Mouse (Mus musculus) hematopoietic stem cell, adult 5-6 weeks (primary cell): ENCODE results near the gene Ccnb1. TPM values are rescaled to one million over a fixed set of nuclear protein-coding genes. Genes with fewer than 3 reads are reported as not detected.
A peak's percentile ranks its signal among the peaks of the same experiment; 100 is the strongest.

ENCODE experiments used
- ATAC-seq, 2 experiments: fragments of 125-278 bp in 1 of 2; replicated peaks in 1 of 2; 2 replicates each; pipeline ENCODE4 v1.8.0; 2016 to 2017; ENCODE audit warnings: inconsistent platforms in 2 of 2, mild to moderate bottlenecking in 2 of 2, moderate number of reproducible peaks in 2 of 2, low read depth in 1 of 2, moderate TSS enrichment in 1 of 2; ENCODE audit not compliant: low FRiP score in 2 of 2, poor library complexity in 2 of 2, severe bottlenecking in 2 of 2, insufficient read depth in 1 of 2, low TSS enrichment in 1 of 2
- total RNA-seq: library from RNA; stranded (forward); fragments of 172-1452, 232-1000 nt; gene quantifications from 2 replicates; pipeline ENCODE4 v1.2.3, GENCODE M21; 2017

Ccnb1 gene
- total RNA-seq, 1 experiment from 2014 or later: 91.3 TPM

DNA sequence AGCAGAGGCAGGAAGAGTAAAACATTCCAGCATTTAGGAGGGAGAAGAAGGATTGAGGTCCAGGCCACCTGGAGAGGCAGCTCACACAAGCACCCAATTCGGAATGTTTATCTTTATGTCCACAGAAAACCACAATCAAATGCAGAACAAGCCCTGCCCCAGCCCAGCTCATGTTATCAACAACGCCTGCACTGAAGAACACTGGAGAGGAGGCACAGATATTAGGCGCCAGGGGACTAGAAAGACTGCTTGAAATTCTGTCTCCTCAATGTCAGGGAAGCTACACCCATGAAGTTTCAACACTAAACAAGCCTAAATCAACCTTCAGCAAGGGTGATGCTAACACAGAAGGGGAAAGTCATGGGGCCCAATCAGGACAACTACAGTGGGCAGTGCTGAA, 8.9 kb downstream of the Ccnb1 start:
- ATAC-seq: no peak; a peak in 1 of 4 replicates

DNA sequence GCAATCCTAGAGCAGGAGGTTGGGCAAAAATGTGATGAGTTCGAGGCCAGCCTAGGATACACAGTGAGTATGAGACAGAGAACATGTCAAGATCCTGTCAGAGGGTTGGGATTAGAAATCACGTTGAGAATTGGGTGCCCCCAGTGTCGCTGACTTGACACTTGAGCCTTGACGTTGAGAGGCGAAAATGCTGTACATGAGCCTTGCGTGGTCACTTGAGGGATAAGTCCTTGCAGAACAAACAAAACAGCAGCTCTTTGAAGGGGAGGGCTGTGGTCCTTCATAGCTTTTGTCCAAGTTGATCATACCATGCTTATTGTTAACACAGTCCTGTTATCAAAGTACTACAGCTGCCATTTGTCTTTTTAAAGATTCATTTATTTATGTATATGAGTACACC, 9.7 kb downstream of the Ccnb1 start:
- ATAC-seq: no peak

DNA sequence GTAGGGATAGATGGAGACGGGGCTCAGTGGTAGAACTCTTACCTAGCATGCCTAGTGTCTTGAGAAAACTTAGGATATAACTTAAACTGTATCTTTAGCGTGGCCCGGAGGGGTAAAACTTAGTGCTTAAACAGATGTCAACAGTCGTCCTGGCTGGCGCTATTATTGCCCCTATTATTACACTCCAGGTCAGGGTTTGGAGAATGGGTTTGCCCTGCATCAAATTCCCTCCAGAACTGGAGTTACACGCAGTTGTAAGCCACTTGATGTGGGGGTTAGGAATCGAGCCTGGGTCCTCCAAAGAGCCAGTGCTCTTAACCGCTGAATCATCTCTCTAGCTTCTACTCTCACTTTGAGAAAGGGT, 10.3 kb downstream of the Ccnb1 start:
- ATAC-seq: 0 out of 4 replicates have a peak, but pooled peaks of 1 of the 2 experiments have one; percentile 6

- peak; percentile 98 to 99 for ATAC-seq
Observed at GRCm38 (mm10) chr13:100775252-100776055, 10.9 kb downstream of the Ccnb1 start, which contains the start of gene Cenph. Gene Cenph (minus strand): TSS chr13:100775899.

- ATAC-seq: no peak
Observed at GRCm38 (mm10) chr13:100774704-100775103, 11.7 kb downstream of the Ccnb1 start.

- no peak for ATAC-seq
Observed at GRCm38 (mm10) chr13:100755329-100755728, 31.0 kb downstream of the Ccnb1 start.

DNA sequence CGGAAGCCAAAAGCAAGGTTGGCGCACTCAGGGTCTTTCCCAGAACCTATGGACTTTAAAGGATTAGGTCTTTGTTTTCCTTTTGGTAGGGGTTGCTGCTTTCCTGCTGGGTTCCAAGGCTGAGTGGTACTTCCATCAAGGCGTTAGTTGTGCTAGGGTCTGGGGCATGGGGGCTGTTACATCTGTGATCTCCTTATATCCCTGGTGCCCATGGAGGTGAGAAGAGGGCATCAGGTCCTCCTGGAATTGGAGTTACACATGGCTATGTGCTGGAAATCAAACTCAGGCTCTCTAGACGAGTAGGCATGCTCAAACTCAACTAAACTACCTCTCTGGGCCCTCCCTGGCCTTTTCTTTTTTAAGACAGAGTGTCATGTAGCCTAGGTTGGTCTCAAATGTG, 32.2 kb downstream of the Ccnb1 start:
- no peak for ATAC-seq

DNA sequence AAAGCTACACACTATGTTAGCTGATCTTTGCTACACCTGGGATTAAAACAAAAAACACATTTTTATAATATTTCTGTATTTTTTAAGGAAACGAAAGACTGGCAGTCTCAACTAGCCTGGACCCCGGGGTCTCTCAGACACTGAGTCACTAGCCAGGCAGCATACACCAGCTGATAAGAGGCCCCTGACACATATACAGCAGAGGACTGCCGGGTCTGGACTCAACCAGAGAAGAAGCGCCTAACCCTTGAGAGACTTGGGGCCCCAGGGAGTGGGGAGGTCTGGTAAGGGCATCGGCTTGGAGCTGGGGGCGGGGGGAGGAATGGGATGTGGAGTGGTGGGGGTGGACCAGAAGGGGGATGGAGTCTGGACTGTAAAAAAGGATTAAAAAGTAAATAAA, 33.4 kb downstream of the Ccnb1 start:
- ATAC-seq: no peak

GRCm38 (mm10) chr13:100752529-100752928, 33.8 kb downstream of the Ccnb1 start:
- no peak for ATAC-seq

DNA sequence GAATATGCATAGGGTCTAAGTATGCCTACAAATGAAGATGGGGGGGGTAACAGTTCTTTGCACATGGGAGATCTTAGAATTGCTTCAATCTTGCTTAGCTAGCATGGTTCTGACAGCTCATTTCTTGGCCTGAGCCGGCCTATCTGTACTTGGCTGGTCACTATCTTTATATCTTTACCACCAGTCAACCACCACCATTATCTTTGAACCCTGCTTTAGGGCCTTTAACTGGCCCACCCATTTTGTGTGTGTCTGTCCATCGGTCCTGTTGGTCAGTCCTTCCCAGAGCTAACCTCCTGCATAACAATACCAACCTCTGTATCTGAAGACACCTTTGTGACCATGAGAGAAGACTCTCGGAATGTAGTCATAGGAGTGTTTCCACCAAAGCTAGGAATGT, 35.0 kb downstream of the Ccnb1 start:
- ATAC-seq: 0 out of 4 replicates have a peak, but pooled peaks of 1 of the 2 experiments have one; percentile 7

DNA sequence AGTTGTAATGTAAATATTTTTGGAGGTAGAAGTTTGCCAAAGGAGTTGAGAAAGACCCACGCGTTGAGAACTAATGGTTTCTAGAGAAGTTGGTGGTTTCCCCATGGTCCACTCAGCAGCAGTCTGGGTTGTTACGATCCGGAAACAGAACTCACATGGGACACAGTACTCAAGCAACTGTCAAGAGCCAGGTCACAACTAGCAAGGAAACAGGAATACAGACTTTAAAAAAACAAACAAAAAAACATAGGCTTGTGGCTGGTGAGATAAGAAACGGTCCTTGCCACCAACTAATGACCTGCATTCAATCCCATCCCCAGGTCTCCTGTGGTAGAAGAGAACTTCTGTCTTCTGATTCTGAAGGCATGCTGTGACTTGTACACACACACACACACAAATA, 35.6 kb downstream of the Ccnb1 start:
- ATAC-seq: peak; percentile 62 to 67; a peak in 3 of 4 replicates

DNA sequence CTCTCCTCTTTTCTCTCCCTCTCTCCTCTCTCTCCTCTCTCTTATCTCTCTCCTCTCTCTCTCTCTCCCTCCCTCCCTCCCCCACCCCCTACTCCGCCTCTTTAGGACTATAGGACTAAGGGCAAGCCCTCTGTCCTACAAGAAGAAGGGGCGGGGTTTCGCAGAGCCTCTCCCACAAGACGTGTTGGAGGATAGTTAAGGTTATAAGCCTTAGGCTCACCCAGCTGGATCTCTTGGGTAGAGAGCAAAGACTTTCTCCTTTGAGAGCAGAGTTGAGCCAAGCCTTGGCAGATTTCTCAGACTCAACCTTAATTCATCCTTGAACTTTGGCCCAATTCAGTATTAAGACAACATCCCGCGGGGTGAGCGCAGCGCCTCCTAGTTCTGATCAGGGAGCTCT, 37.7 kb downstream of the Ccnb1 start:
- ATAC-seq: no peak

- no peak for ATAC-seq
Observed at GRCm38 (mm10) chr13:100746090-100746489, 40.3 kb downstream of the Ccnb1 start.

DNA sequence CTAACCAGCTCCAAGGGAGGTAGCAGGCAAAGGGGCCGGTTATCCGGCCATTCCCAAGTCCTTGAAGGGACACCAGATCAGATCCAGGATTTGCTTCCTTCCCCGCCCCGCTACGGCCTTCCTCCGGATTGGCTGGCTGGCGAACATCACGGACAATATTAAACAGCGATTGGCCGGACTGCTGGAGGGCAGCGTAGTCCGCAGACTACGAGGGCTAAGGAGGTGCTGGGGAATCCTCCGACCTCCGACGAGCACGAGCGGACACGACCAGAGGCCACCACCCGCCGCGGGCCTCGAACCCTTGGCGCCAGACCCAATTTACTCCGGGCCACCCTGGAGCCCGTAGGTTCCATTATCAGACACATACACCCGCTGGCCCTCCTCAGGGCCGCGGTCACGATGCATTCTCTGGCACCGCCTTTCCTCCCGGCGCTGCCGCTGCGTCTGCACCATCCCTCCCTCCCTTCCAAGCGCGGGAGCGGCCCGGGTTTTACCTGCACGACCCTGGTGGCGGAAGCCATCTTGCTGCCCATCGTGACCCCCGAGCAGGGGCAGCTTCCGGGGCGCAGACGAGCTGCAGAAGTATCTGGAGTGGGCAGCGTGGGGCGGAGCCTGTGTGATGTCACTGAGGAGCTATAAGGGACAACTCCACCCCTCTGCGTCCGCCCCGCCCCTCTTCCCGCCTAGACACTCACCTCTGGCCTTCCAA, 42.2 kb downstream of the Ccnb1 start, which contains the start of gene Mrps36:
Gene Mrps36, minus strand, starts transcription at position 624 of the 709 bp plus-strand sequence.
- peak; percentile 89 to 95 for ATAC-seq

DNA sequence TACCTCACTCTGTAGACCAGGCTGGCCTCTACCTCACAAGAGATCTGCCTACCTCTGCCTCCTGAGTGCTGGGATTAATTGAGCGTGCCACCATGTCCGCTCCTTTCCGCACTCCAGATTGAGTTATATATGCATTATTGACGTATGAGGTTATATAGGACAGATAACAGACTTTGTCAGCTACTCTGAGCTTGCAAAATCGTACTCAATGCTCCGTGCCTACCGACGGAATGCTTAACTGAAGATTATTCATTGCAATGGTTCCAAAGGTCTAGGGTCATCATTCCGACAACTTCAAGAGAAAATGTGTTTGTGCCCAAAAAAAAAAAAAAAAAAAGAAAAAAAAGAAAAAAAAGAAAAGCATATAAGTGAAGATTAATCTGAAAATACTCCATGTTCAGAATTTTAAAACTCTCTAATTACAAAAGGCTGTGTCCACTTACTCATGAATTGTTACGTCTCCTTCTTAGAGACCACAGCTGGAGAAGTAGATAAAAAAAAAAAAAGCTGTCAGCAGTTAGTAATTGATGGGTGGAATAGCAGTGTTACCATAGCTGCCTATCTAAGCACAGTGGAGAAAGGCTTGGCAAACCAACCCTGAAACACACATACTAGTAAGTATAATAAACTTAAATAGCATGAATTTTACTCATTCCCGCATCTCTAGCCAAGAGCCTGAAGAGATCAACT, 42.9 kb downstream of the Ccnb1 start:
- peak; percentile 14 to 30; a peak in 3 of 4 replicates for ATAC-seq

- no peak for ATAC-seq
Observed at GRCm38 (mm10) chr13:100742831-100743230, 43.5 kb downstream of the Ccnb1 start.

DNA sequence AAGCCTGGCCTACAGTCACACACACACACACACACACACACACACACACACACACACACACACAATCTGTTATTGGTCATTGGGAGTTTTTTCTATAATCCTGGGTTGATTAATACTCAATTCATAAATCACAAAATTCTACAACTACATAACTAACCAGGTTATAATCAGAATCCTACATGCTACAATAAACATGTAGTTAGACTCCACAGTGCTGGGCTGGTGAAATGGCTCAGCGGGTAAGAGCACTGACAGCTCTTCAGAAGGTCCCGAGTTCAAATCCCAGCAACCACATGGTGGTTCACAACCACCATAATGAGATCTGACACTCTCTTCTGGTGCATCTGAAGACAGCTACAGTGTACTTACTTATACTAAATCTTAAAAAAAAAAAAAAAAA, 53.6 kb downstream of the Ccnb1 start:
- no peak for ATAC-seq
